Mouse (Mus musculus) B cell, adult (primary cell): ENCODE measurements around the gene Clstn1. TPM values are rescaled to one million over a fixed set of nuclear protein-coding genes. Genes with fewer than 3 reads are reported as not detected.

Experiments
- total RNA-seq: library from RNA; stranded (reverse); gene quantifications from 4 replicates; pipeline ENCODE4 v1.2.4, GENCODE M21; 2023; ENCODE audit not compliant: inconsistent age

The Clstn1 gene
- 3.2 to 3.9 TPM (median 3.8 TPM) in 4 replicates for total RNA-seq

DNA sequence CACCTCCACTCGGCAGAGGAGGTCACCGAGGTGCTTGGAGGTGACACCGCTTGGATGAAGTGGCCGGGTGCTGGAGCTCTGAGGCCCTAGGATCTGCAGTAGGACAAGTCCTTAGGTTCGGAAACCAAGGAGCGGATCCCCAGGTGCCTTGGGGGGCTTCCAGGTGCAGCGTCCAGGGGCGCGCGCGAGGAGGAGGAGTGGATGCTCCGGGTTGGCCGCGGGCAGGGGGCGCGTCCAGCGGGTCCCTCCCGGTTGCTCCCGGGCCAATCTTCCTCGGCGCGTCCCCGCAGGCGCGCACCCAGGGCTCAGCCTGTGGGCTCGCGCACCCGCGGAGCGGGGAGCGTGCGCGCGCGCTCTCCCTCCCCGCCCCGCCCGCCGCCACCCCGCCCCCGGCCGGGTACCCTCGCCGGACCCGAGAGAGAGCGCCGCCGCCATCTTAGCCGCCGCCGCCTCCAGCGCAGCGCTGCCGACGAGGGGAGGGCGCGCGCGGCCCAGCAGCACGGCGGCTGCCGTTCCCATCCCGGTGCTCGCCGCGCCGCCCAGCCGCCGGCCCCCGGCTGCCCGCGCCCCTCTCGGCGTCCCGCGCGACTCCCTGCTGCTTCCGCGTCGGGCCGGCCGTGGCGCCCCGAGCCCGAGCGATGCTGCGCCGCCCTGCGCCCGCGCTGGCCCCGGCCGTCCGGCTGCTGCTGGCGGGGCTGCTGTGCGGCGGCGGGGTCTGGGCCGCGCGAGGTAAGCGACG, at the start of gene Clstn1:
Clstn1 (plus strand) TSS at position 425 of the 739 bp plus-strand sequence.

Other genes with a start within 250 kb of the Clstn1 start
- 68.0 to 79.9 TPM (median 73.1 TPM) in 4 replicates for gene Ube4b, start 159.7 kb upstream of the Clstn1 start, total RNA-seq
- gene Rbp7, start 131.5 kb upstream of the Clstn1 start, total RNA-seq: not detected in 4 replicates
- not detected in 4 replicates for gene Tmem274, start 109.1 kb upstream of the Clstn1 start, total RNA-seq
- gene Nmnat1, start 101.3 kb upstream of the Clstn1 start, total RNA-seq: 4.9 to 7.9 TPM (median 6.5 TPM) in 4 replicates
- gene Lzic, start 101.2 kb upstream of the Clstn1 start, total RNA-seq: 29.4 to 46.9 TPM (median 35.6 TPM) in 4 replicates
- gene Ctnnbip1, start 68.2 kb upstream of the Clstn1 start, total RNA-seq: 0.45 to 1.5 TPM (median 1.2 TPM) in 4 replicates
- 230 to 246 TPM (median 238 TPM) in 4 replicates for gene Pik3cd, start 116.1 kb downstream of the Clstn1 start, total RNA-seq
- gene Tmem201, start 151.6 kb downstream of the Clstn1 start, total RNA-seq: 18.4 to 22.0 TPM (median 20.3 TPM) in 4 replicates
- 5.6 to 8.3 TPM (median 7.4 TPM) in 4 replicates for gene Slc25a33, start 187.8 kb downstream of the Clstn1 start, total RNA-seq